Mouse (Mus musculus) CH12.LX (cell line): ENCODE measurements around the gene Urad. TPM values are rescaled to one million over a fixed set of nuclear protein-coding genes. Genes with fewer than 3 reads are reported as not detected.

ENCODE experiments used
- DNase-seq: peaks from one replicate; pipeline ENCODE4 v3.0.0-alpha.2; 2013; ENCODE audit errors: extremely low read depth
- H3K27ac ChIP-seq: 2 replicates; pipeline ENCODE4 v1.5.1; 2012; ENCODE audit warnings: low read depth, mild to moderate bottlenecking, control low read depth, moderate library complexity; ENCODE audit not compliant: insufficient read depth
- H3K27me3 ChIP-seq: replicated peaks from 2 replicates; pipeline ENCODE3; 2012; ENCODE audit warnings: inconsistent platforms
- H3K36me3 ChIP-seq, 2 experiments: replicated peaks in 1 of 2; 2 replicates each; pipeline versions ENCODE3 to v1.6.1; 2012; ENCODE audit warnings: inconsistent platforms in 1 of 2, low read length in 1 of 2, mild to moderate bottlenecking in 1 of 2, mixed read lengths in 1 of 2, moderate library complexity in 1 of 2; ENCODE audit not compliant: control insufficient read depth in 1 of 2, insufficient read depth in 1 of 2
- H3K4me1 ChIP-seq, 2 experiments: 2 replicates each; pipeline ENCODE4 v1.6.1; 2012; ENCODE audit warnings: inconsistent platforms in 1 of 2, moderate library complexity in 1 of 2; ENCODE audit not compliant: insufficient read depth in 2 of 2, control insufficient read depth in 1 of 2
- H3K4me2 ChIP-seq: 2 replicates; pipeline ENCODE4 v1.6.1; 2012; ENCODE audit warnings: low read depth, mild to moderate bottlenecking, control low read depth; ENCODE audit not compliant: poor library complexity, insufficient read depth, severe bottlenecking
- H3K4me3 ChIP-seq, 3 experiments: fragments of 150-350 bp in 1 of 3; sonication (generic) in 1 of 3; replicated peaks in 1 of 3; 2 replicates each; pipeline versions ENCODE3 to v1.5.1; 2011 to 2012; ENCODE audit warnings: low read depth in 2 of 3, low read length in 2 of 3, mild to moderate bottlenecking in 2 of 3, moderate library complexity in 2 of 3, control low read depth in 1 of 3, improper control_type of control experiment in 1 of 3, inconsistent platforms in 1 of 3, mixed read lengths in 1 of 3; ENCODE audit not compliant: poor library complexity in 1 of 3
- H3K79me2 ChIP-seq: replicated peaks from 2 replicates; pipeline ENCODE4 v1.6.1; 2012; ENCODE audit warnings: mild to moderate bottlenecking, moderate library complexity; ENCODE audit not compliant: control insufficient read depth, poor library complexity, insufficient read depth, severe bottlenecking; ENCODE audit errors: extremely low read depth
- H3K9ac ChIP-seq: 2 replicates; pipeline ENCODE4 v1.6.1; 2012; ENCODE audit warnings: low read depth, mild to moderate bottlenecking, control low read depth, moderate library complexity; ENCODE audit not compliant: insufficient read depth
- H3K9me3 ChIP-seq: replicated peaks from 2 replicates; pipeline ENCODE3; 2012; ENCODE audit warnings: low read length, inconsistent platforms, mixed read lengths
- BHLHE40 ChIP-seq: IDR thresholded peaks from 2 replicates; pipeline ENCODE4 v1.6.1; 2011; ENCODE audit warnings: mild to moderate bottlenecking, low read depth, low read length, improper control_type of control experiment
- CHD1 ChIP-seq: IDR thresholded peaks from 2 replicates; pipeline ENCODE4 v1.6.1; 2012; ENCODE audit warnings: low read depth, low read length, improper control_type of control experiment, inconsistent platforms
- CHD2 ChIP-seq: IDR thresholded peaks from 2 replicates; pipeline ENCODE4 v1.6.1; 2011; ENCODE audit warnings: low read length, improper control_type of control experiment
- ELF1 ChIP-seq: IDR thresholded peaks from 2 replicates; pipeline ENCODE4 v1.6.1; 2014; ENCODE audit warnings: low read depth, mild to moderate bottlenecking, inconsistent platforms, low read length, improper control_type of control experiment
- EP300 ChIP-seq: IDR thresholded peaks from 2 replicates; pipeline ENCODE4 v1.6.1; 2011; ENCODE audit warnings: low read length, improper control_type of control experiment
- ETS1 ChIP-seq: conservative IDR thresholded peaks from 2 replicates; pipeline ENCODE4 v1.6.1; 2012; ENCODE audit warnings: low read depth, mild to moderate bottlenecking, inconsistent platforms, low read length, improper control_type of control experiment, moderate library complexity
- HCFC1 ChIP-seq: IDR thresholded peaks from 2 replicates; pipeline ENCODE4 v1.6.1; 2012; ENCODE audit warnings: low read depth, mild to moderate bottlenecking, inconsistent platforms, low read length, improper control_type of control experiment
- IRF4 ChIP-seq: IDR thresholded peaks from 2 replicates; pipeline ENCODE4 v1.6.1; 2014; ENCODE audit warnings: low read depth, mild to moderate bottlenecking, inconsistent platforms, low read length, improper control_type of control experiment
- KAT2A ChIP-seq: IDR thresholded peaks from 2 replicates; pipeline ENCODE4 v1.6.1; 2012; ENCODE audit warnings: low read length, improper control_type of control experiment, inconsistent platforms; ENCODE audit not compliant: insufficient replicate concordance
- MAFK ChIP-seq: IDR thresholded peaks from 2 replicates; pipeline ENCODE4 v1.6.1; 2011; ENCODE audit warnings: low read length, improper control_type of control experiment; ENCODE audit not compliant: insufficient replicate concordance
- MEF2A ChIP-seq: IDR thresholded peaks from 2 replicates; pipeline ENCODE4 v1.6.1; 2014; ENCODE audit warnings: low read depth, mild to moderate bottlenecking, inconsistent platforms, low read length, improper control_type of control experiment, borderline replicate concordance
- NELFE ChIP-seq: IDR thresholded peaks from 2 replicates; pipeline ENCODE4 v1.6.1; 2011; ENCODE audit warnings: low read depth, low read length, improper control_type of control experiment
- POLR2A ChIP-seq: IDR thresholded peaks from 2 replicates; pipeline ENCODE4 v1.6.1; 2011; ENCODE audit warnings: low read depth, mild to moderate bottlenecking, improper control_type of control experiment, low read length
- RCOR1 ChIP-seq: conservative IDR thresholded peaks from 2 replicates; pipeline ENCODE4 v1.6.1; 2012; ENCODE audit warnings: low read depth, mild to moderate bottlenecking, inconsistent platforms, low read length, improper control_type of control experiment
- SIN3A ChIP-seq: IDR thresholded peaks from 2 replicates; pipeline ENCODE4 v1.6.1; 2012; ENCODE audit warnings: low read length, improper control_type of control experiment, inconsistent platforms
- TBP ChIP-seq: conservative IDR thresholded peaks from 2 replicates; pipeline ENCODE4 v1.6.1; 2011; ENCODE audit warnings: low read depth, low read length, improper control_type of control experiment
- TCF12 ChIP-seq: IDR thresholded peaks from 2 replicates; pipeline ENCODE4 v1.6.1; 2014; ENCODE audit warnings: low read depth, mild to moderate bottlenecking, inconsistent platforms, low read length, improper control_type of control experiment
- USF1 ChIP-seq: IDR thresholded peaks from 2 replicates; pipeline ENCODE4 v1.6.1; 2014; ENCODE audit warnings: low read depth, mild to moderate bottlenecking, inconsistent platforms, low read length, improper control_type of control experiment
- USF2 ChIP-seq: conservative IDR thresholded peaks from 2 replicates; pipeline ENCODE4 v1.6.1; 2011; ENCODE audit warnings: low read depth, low read length, improper control_type of control experiment
- ZNF384 ChIP-seq: IDR thresholded peaks from 2 replicates; pipeline ENCODE4 v1.6.1; 2012; ENCODE audit warnings: low read depth, low read length, improper control_type of control experiment, inconsistent platforms
- dilution Hi-C: fragments of 300-500 bp; cut with MboI; formaldehyde crosslinking; loops from 2 replicates; pipeline ENCODE4 v1.14.3; 2020; ENCODE audit warnings: low sequenced_read_pairs; ENCODE audit not compliant: extremely low pct_unique_long_range_greater_than_20kb, extremely low pct_ligation_motif_present
- in situ Hi-C: fragments of 300-500 bp; cut with MboI; formaldehyde crosslinking; loops from 3 replicates; pipeline ENCODE4 v1.14.3; 2019; ENCODE audit warnings: low sequenced_read_pairs, low pct_ligation_motif_present, low pct_unique_long_range_greater_than_20kb, mixed read lengths
- polyA plus RNA-seq: library from polyadenylated mRNA; unstranded; fragments of >175 nt; gene quantifications from 2 replicates; pipeline ENCODE4 v1.2.1, GENCODE M21; 2012; ENCODE audit warnings: low read depth; ENCODE audit not compliant: insufficient read length
- total RNA-seq, 2 experiments: library from RNA; depleted of rRNA; stranded (reverse); fragments of 300-350 nt in 1 of 2; fragments of >200 nt in 1 of 2; gene quantifications; 2 replicates each; pipeline ENCODE4 v1.2.3; 2012 to 2014

Gene Urad
- total and polyA plus RNA-seq, 3 experiments, result not detected

- 0 out of 2 replicates have a peak overlapping the region, but pooled peaks have one; percentile 9 for H3K27ac ChIP-seq
- H3K27me3 ChIP-seq, result no peaks in the 10 kb centered on the region
- no peak overlapping the region for H3K9ac ChIP-seq
- dilution Hi-C loops (no loop called here), in situ Hi-C loops (no loop called here)
- DNase-seq, result peak; percentile 83
- H3K79me2 ChIP-seq, result no peaks in the 10 kb centered on the region
- peaks cover 8% of the 10 kb centered on the region for H3K9me3 ChIP-seq
- no peak overlapping the region for H3K4me2 ChIP-seq
- no peak overlapping the region for H3K4me3 ChIP-seq
- no peak for TF ChIP-seq RCOR1
- peak; percentile 86 for TF ChIP-seq ZNF384
- TF ChIP-seq IRF4, result no peak
- TF ChIP-seq EP300, result peak; percentile 34; the same call in 1 of the 2 replicates
- peak; percentile 80 for TF ChIP-seq TCF12
- peak; percentile 74 for TF ChIP-seq ETS1
- peak; percentile 97 for TF ChIP-seq BHLHE40
- H3K4me1 ChIP-seq, result peaks cover 16 to 51% of the 10 kb centered on the region in 2 experiments
- peaks cover 0 to 5% of the 10 kb centered on the region in 2 experiments for H3K36me3 ChIP-seq
Measured at GRCm38 (mm10) chr5:147340741-147341414, 18.6 kb upstream of the Urad start.

GRCm38 (mm10) chr5:147339560-147339959 is 17.3 kb upstream of the Urad start:
- Histone ChIP-seq H3K27me3 (no peaks in the 10 kb centered on the region), H3K9ac (no peak overlapping the region), H3K4me3 (no peak overlapping the region), H3K4me2 (peak overlapping the region; percentile 88), H3K79me2 (no peaks in the 10 kb centered on the region), H3K4me1 (peaks cover 16 to 51% of the 10 kb centered on the region in 2 experiments), H3K36me3 (no peaks in the 10 kb centered on the region), H3K27ac (peak overlapping the region; percentile 72), H3K9me3 (no peaks in the 10 kb centered on the region)
- in situ Hi-C loops (loop anchor here (10.0 kb wide), 1 partner anchor 505 kb away; no protein-coding TSS in a partner anchor), dilution Hi-C loops (no loop called here)
- DNase-seq, result peak; percentile 77
- peak; percentile 67 for TF ChIP-seq CHD2
- no peak for TF ChIP-seq USF1
- TF ChIP-seq RCOR1, result no peak
- peak; percentile 5; the same call in 1 of the 2 replicates for TF ChIP-seq BHLHE40

DNA sequence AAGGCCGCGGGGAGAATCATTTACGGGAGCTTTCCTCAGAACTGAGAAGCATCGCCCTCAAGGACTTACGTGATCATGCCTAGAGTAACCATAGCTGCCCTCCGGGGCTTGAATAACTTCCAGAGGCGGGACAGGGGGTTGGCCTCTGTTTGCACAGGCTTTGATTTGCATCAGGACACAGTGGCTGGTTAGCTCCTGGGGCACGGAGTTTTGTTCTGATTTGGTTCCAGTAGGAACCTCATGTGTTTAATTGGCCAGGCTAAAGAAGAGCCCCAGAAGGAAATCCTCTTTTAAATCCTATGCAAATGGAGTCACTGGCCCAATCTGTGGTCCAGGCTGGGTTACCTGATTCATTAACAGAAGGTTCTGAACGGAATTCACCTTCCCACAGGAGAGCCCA is 16.7 kb upstream of the Urad start:
- in situ Hi-C loops, result loop anchor here (10.0 kb wide), 1 partner anchor 506 kb away; no protein-coding TSS in a partner anchor

More for the DNA sequence above, 16.7 kb upstream of the Urad start:
- peak overlapping the region; percentile 72 for H3K27ac ChIP-seq
- H3K4me2 ChIP-seq, result peak overlapping the region; percentile 88
- H3K9ac ChIP-seq, result no peak overlapping the region
- TF ChIP-seq USF2 (no peak), ELF1 (0 out of 2 replicates have a peak, but pooled peaks have one; percentile 18), POLR2A (peak; percentile 40; the same call in 1 of the 2 replicates), NELFE (no peak), SIN3A (no peak), HCFC1 (no peak), ETS1 (peak; percentile 82), TCF12 (peak; percentile 56; the same call in 1 of the 2 replicates), MAFK (no peak), EP300 (peak; percentile 56; the same call in 1 of the 2 replicates), KAT2A (no peak), IRF4 (peak; percentile 78), TBP (peak; percentile 35; the same call in 1 of the 2 replicates), CHD1 (no peak), RCOR1 (no peak), BHLHE40 (peak; percentile 61), MEF2A (peak; percentile 69)
- H3K4me3 ChIP-seq, result no peak overlapping the region
- dilution Hi-C loops, result no loop called here
- H3K27me3 ChIP-seq, result no peaks in the 10 kb centered on the region
- H3K36me3 ChIP-seq, result no peaks in the 10 kb centered on the region
- peaks cover 13 to 46% of the 10 kb centered on the region in 2 experiments for H3K4me1 ChIP-seq
- no peaks in the 10 kb centered on the region for H3K79me2 ChIP-seq
- H3K9me3 ChIP-seq, result no peaks in the 10 kb centered on the region
- DNase-seq, result peak; percentile 96
